Mouse (Mus musculus): ENCODE results near the gene Uvssa. TPM values are rescaled to one million over a fixed set of nuclear protein-coding genes. Genes with fewer than 3 reads are reported as not detected.

Uvssa gene
- polyA plus RNA-seq, 1 experiment = 7.5 TPM

- TF ChIP-seq POLR2A (IDR thresholded peaks at IDR 0.05; ENCODE audit: borderline replicate concordance, extremely low read depth, insufficient read depth, insufficient read length, poor library complexity, severe bottlenecking) (no peak), CTCF (IDR thresholded peaks at IDR 0.05; ENCODE audit: borderline replicate concordance, extremely low read depth, insufficient read depth, insufficient read length) (no peak)
Observed at GRCm38 (mm10) chr5:33377176-33377575, 1.2 kb upstream of the Uvssa start.

DNA sequence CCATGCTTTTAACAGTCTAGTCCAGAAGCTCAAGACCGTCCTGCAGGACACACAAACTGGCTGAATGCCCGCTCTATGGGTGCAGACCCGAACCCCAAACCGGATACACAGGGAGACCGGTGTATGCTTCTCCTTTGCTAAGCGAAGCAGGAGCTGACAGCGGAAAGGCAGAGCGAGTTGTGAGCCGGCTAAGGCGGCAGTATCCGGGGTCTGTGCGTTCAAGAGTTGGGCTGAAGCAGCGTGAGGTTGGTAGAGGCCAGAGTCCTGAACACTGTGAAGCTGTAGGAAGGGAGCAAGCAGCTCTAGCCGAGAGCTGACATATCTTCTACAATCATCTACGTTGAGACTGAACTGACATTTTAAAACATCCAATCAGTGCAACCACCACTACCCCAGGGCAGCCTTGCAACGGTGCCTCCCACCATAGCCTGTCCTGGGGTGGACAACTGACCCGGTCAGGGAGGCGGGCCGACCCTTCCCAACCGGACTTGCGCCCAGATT is 498 bp upstream of the Uvssa start:
- TF ChIP-seq POLR2A (IDR thresholded peaks at IDR 0.05; ENCODE audit: borderline replicate concordance, extremely low read depth, insufficient read depth, insufficient read length, poor library complexity, severe bottlenecking) (no peak), CTCF (IDR thresholded peaks at IDR 0.05; ENCODE audit: borderline replicate concordance, extremely low read depth, insufficient read depth, insufficient read length) (no peak)
- no peak for DNase-seq (ENCODE audit: low read depth)

More at GRCm38 (mm10) chr5:33377176-33377575, 1.2 kb upstream of the Uvssa start:
- no peak for DNase-seq (ENCODE audit: low read depth)

GRCm38 (mm10) chr5:33387550-33387949 is 9.2 kb downstream of the Uvssa start:
- no peak for TF ChIP-seq POLR2A (IDR thresholded peaks at IDR 0.05; ENCODE audit: borderline replicate concordance, extremely low read depth, insufficient read depth, insufficient read length, poor library complexity, severe bottlenecking)
- no peak for TF ChIP-seq CTCF (IDR thresholded peaks at IDR 0.05; ENCODE audit: borderline replicate concordance, extremely low read depth, insufficient read depth, insufficient read length)
- DNase-seq (ENCODE audit: low read depth) = no peak

- TF ChIP-seq CTCF (IDR thresholded peaks at IDR 0.05; ENCODE audit: borderline replicate concordance, extremely low read depth, insufficient read depth, insufficient read length) = peak; percentile 99
- TF ChIP-seq POLR2A (IDR thresholded peaks at IDR 0.05; ENCODE audit: borderline replicate concordance, extremely low read depth, insufficient read depth, insufficient read length, poor library complexity, severe bottlenecking) = no peak
- DNase-seq (ENCODE audit: low read depth) = peak; percentile 93
Observed at GRCm38 (mm10) chr5:33393803-33394202, 15.5 kb downstream of the Uvssa start.

DNA sequence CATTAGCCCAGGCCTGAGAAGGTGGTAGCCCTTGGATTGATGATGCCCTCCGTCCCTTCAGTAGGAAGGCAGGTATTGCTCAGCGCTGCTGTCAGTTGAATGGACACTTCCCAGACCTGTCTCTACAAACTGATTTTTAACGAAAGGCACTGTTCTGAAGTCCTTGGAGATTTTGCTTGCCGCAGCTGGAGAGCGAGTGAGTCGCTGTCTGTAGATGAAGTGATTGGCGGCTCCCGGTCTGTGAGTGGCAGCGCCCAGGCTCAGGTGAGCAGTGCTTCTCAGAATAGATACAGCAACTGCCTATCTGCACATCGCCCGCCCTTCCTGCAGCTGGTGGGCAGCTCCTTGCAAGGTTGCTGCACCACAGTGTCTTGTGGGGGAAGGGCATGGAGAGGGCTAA is 17.3 kb downstream of the Uvssa start:
- no peak for DNase-seq (ENCODE audit: low read depth)
- no peak for TF ChIP-seq POLR2A (IDR thresholded peaks at IDR 0.05; ENCODE audit: borderline replicate concordance, extremely low read depth, insufficient read depth, insufficient read length, poor library complexity, severe bottlenecking)
- no peak for TF ChIP-seq CTCF (IDR thresholded peaks at IDR 0.05; ENCODE audit: borderline replicate concordance, extremely low read depth, insufficient read depth, insufficient read length)

GRCm38 (mm10) chr5:33396828-33397227 is 18.5 kb downstream of the Uvssa start:
- TF ChIP-seq POLR2A (IDR thresholded peaks at IDR 0.05; ENCODE audit: borderline replicate concordance, extremely low read depth, insufficient read depth, insufficient read length, poor library complexity, severe bottlenecking) = no peak
- no peak for TF ChIP-seq CTCF (IDR thresholded peaks at IDR 0.05; ENCODE audit: borderline replicate concordance, extremely low read depth, insufficient read depth, insufficient read length)
- no peak for DNase-seq (ENCODE audit: low read depth)

DNA sequence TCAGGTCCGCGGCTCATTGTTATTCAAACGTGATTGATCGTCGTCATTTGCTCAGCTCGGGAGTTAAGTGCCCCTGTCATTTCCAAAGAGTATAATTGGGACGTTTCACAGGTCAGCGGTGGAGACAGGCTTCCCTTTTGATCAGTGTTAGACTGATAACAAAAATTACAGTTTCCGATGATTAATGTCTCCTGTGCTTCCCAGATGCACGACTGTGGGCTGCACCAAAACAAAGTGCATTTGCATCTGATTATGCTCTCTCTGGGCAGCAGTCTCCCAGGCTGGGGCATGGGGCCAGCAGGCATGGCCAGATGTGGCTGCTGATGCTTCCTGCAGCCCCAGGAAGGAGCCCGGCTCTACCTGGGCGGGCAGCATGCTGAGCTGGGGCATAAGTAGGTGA is 22.5 kb downstream of the Uvssa start:
- peak; percentile 45 for DNase-seq (ENCODE audit: low read depth)
- TF ChIP-seq POLR2A (IDR thresholded peaks at IDR 0.05; ENCODE audit: borderline replicate concordance, extremely low read depth, insufficient read depth, insufficient read length, poor library complexity, severe bottlenecking) = no peak
- TF ChIP-seq CTCF (IDR thresholded peaks at IDR 0.05; ENCODE audit: borderline replicate concordance, extremely low read depth, insufficient read depth, insufficient read length) = no peak

- no peak for TF ChIP-seq POLR2A (IDR thresholded peaks at IDR 0.05; ENCODE audit: borderline replicate concordance, extremely low read depth, insufficient read depth, insufficient read length, poor library complexity, severe bottlenecking)
- TF ChIP-seq CTCF (IDR thresholded peaks at IDR 0.05; ENCODE audit: borderline replicate concordance, extremely low read depth, insufficient read depth, insufficient read length) = no peak
- no peak for DNase-seq (ENCODE audit: low read depth)
Observed at GRCm38 (mm10) chr5:33420313-33420712, 42.0 kb downstream of the Uvssa start.

- no peak for TF ChIP-seq CTCF (IDR thresholded peaks at IDR 0.05; ENCODE audit: borderline replicate concordance, extremely low read depth, insufficient read depth, insufficient read length)
- no peak for DNase-seq (ENCODE audit: low read depth)
Observed at GRCm38 (mm10) chr5:33427461-33427860, 49.1 kb downstream of the Uvssa start.

GRCm38 (mm10) chr5:33430106-33430505 is 51.8 kb downstream of the Uvssa start:
- TF ChIP-seq CTCF (IDR thresholded peaks at IDR 0.05; ENCODE audit: borderline replicate concordance, extremely low read depth, insufficient read depth, insufficient read length) (no peak), POLR2A (IDR thresholded peaks at IDR 0.05; ENCODE audit: borderline replicate concordance, extremely low read depth, insufficient read depth, insufficient read length, poor library complexity, severe bottlenecking) (no peak)
- no peak for DNase-seq (ENCODE audit: low read depth)

DNA sequence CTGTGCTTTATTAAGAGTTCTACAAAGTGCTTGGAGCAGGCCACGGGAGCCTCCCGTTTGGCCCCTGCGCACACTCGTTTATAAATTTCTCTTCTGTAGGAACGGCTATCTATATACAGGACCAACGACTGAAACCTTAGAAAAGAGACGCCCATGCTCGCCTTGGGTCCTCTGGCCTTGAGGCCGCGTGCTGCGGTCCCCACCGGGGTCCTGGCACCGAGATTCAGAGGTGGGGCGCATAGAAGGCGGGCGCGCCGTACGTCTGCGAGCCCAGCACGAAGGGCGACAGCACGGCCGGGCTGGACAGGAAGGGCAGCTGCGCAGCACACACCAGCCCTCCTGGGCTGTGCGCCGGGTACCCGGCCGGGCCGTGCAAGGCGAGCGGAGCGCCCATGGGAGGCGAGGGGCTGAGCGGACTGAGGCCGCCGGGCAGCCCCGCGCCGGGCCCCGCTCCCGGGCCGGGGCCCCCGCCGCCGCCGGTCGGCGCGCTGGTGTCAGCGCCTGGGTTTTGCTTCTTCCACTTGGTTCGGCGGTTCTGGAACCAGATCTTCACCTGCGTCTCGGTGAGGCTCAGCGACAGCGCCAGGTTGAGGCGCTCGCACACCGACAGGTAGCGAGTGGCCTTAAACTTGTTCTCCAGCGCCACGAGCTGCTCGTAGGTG is 52.3 kb downstream of the Uvssa start:
- TF ChIP-seq CTCF (IDR thresholded peaks at IDR 0.05; ENCODE audit: borderline replicate concordance, extremely low read depth, insufficient read depth, insufficient read length) = no peak
- TF ChIP-seq POLR2A (IDR thresholded peaks at IDR 0.05; ENCODE audit: borderline replicate concordance, extremely low read depth, insufficient read depth, insufficient read length, poor library complexity, severe bottlenecking) = no peak
- DNase-seq (ENCODE audit: low read depth) = peak; percentile 31

Data from brain, embryonic 14.5 days (tissue).